Mouse (Mus musculus) splenic B cell, adult 2 months (primary cell): Measurements from ENCODE around the gene Tnfsf13.

Experiments
- DNase-seq: peaks from one replicate; pipeline ENCODE4 v3.0.0-alpha.2; 2011; ENCODE audit warnings: low read depth, low spot score
- H3K27me3 ChIP-seq: 2 replicates; pipeline ENCODE4 v1.6.1; 2012; ENCODE audit warnings: mild to moderate bottlenecking, low read length, moderate library complexity, mixed read lengths; ENCODE audit not compliant: control insufficient read depth, poor library complexity, insufficient read depth, severe bottlenecking
- H3K36me3 ChIP-seq: 2 replicates; pipeline ENCODE4 v1.6.1; 2012; ENCODE audit warnings: mild to moderate bottlenecking, low read length, moderate library complexity, mixed read lengths; ENCODE audit not compliant: control insufficient read depth, poor library complexity, insufficient read depth, severe bottlenecking

Gene Tnfsf13

DNA sequence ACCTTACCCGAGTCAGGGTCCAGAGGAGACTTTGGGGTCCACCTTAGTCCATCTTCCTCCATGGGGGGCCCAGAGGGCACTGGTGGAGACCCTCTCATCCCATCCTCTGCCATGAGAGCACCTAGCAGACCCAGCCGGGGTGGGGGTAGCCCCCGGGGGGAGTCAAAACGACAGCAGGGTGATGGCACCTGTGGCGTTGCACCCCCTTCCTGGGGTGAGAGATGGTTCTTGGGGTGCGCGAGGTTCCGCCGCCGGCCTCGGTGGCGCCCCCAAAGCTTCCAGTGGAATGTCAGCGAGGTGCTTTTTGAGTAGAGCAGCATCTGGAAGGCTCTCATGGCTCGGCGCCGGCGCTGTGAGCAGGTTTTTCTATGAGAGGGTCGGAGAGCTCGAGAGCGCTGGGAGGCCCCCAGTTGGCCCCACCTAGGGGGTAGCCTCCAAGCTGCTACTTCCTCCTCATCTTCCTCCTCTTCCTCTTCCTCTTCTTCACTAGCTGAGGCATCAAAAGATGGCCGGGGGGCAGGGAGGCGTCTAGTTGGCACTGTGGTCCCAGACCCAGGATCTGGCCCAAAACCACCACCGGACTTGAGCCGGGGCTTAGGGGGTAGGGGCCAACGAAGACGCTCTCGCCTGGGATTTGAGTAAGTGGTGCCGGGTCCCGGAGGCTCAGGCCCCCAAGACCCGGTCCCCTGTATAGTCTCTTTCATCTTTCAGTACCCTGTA, 5.3 kb downstream of the Tnfsf13 start:
- H3K27me3 ChIP-seq, result no peaks in the 10 kb centered on the region
- no peak for DNase-seq
- H3K36me3 ChIP-seq, result peaks cover 10% of the 10 kb centered on the region

DNA sequence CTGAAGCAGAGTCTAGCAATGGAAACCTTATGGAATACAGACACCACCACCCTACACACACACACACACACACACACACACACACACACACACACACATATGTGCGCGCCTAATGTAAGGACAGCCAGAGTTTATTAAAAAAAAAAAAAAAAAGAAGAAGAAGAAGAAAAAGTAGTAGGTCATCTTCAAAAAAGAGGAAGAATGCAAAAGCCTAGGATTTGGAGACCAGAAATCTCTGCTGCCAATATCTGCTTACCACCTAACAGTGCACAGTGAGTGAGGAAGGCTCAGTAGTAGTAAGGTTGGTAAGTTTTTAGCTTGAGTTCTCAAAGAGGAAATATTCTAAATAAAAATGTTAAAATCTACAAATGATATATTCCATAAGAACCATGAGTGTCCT, 6.4 kb downstream of the Tnfsf13 start:
- DNase-seq, result no peak
- no peaks in the 10 kb centered on the region for H3K27me3 ChIP-seq

DNA sequence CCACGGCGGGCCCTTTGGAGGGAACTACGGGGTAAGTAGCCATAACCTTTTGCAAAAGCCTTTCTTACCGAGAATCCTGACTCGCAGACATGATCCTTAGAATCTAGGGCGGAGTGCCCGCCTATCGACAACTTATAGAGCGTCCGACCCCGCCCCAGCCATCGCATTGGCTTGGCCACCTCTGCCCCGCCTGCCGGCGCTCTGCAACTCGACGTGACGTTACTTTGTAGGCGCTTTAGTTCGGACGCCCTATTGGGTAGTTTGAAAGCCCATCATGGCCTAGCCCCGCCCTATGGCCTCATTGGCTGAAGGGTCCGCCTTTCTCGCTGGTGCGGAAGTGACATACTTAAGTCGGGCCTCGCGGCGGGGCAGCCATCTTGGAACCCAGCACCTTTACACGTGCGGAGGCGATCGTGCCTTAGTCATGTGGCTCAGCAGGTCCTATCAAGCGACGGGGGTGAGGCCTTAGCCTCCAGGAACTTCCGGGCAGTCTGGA, 13.3 kb downstream of the Tnfsf13 start, which contains the start of gene Eif4a1:
TSS of gene Eif4a1 (minus strand) at position 213 of the 496 bp plus-strand sequence.
- DNase-seq, result peak; percentile 100
- H3K36me3 ChIP-seq, result peaks cover 20% of the 10 kb centered on the region
- no peaks in the 10 kb centered on the region for H3K27me3 ChIP-seq

More for the DNA sequence above, 6.4 kb downstream of the Tnfsf13 start:
- H3K36me3 ChIP-seq, result peaks cover 10% of the 10 kb centered on the region

GRCm38 (mm10) chr11:69671726-69672124, 13.9 kb downstream of the Tnfsf13 start:
- Histone ChIP-seq H3K27me3 (no peaks in the 10 kb centered on the region), H3K36me3 (peaks cover 20% of the 10 kb centered on the region)
- DNase-seq, result no peak

DNA sequence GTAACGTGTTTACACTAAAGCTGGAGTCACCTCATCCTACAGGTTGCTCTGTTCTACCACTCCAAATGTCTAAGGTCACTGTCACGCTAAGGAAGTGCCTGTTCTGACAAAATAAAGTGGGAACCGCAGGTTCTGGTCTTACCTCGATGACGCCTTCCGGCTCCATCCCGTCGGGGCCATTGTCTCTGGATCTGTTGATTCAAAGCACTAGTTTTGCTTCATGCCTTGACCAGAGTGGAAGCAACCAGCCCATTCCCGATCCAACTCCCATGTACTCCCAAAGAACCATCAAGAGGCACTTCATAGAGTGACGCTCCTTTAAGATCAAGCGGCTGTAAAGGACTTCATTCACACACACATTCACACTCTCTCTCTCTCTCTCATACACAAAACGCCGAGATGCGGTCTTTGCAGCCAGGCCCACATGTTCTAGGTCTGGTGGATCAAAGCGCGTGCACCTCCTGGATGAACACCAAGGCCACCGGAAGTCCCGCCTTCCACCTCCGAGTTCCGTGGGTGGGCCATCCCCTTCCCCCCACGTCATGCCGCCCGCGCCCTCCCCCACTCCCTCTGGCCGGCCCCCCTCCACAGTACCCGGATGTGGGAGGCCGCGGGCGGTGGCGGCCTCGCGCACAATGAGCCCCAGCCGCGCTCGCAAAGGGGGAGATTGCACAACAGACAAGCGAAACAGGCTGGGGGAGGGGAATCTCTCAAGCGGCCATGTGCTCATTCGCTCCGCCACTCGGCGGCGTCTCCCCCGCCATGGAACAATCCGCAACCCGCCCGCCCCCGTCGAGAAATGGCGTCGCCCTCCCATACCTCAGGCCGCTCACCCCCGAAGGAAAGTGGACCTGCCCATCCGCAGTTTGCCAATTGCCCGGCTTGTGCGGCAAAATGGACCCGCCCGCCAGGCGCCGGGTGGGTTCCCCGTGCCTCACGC, 14.5 kb downstream of the Tnfsf13 start:
- DNase-seq, result peak; percentile 97
- peaks cover 15% of the 10 kb centered on the region for H3K36me3 ChIP-seq
- no peaks in the 10 kb centered on the region for H3K27me3 ChIP-seq

DNA sequence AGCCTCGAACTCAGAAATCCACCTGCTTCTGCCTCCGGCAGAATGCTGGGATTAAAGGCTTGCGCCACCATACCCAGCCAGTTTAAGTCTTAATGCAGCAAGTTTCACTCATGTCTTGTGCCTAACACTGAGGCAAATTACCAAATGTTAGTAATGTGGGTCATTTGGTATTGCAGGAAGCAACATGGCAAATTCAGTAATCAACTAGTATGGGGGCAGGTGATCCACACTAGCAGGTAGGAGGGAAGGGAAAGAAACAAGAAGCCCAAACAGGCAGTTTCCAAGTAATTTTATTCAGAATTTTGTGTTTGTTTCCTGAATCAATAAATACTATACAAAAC, 18.9 kb downstream of the Tnfsf13 start:
- H3K27me3 ChIP-seq, result no peaks in the 10 kb centered on the region
- no peak for DNase-seq
- H3K36me3 ChIP-seq, result peaks cover 15% of the 10 kb centered on the region

DNA sequence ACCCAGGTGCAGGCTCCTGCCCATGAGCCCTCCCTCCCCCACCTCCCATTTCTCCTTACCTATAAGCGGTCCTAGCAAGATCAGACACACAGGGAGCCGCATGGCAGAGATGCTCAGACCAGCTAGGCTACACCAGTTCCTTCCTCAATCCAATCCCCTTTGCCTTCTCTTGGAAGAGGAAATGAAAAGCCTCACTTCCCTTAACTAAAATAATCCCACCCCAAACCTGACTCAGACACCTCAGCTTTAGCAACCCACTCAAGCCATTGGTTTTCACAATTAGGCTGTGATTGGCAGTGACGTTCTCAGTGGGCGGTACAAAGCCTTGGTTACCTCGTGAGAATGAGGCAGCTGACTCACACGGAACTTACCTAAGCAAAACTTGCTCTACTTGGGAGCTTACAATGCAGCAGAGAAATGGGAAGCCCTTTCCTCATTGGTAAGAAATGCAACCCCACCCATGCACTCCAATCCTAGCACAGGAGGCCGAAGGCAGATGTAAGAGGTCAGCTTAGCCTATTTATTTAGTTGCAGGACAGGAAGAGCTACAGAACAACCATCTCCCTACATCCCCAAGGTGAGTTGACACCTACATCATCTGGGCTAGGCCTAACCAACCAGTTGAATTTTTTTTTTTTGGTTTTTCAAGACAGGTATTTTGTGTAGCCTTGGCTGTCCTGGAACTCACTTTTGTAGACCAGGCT, 19.5 kb downstream of the Tnfsf13 start, which contains the start of gene Cd68:
TSS of gene Cd68 (minus strand) at position 193 of the 704 bp plus-strand sequence.
- peaks cover 15% of the 10 kb centered on the region for H3K36me3 ChIP-seq
- H3K27me3 ChIP-seq, result no peaks in the 10 kb centered on the region
- DNase-seq, result peak; percentile 91

- Histone ChIP-seq H3K27me3 (no peaks in the 10 kb centered on the region), H3K36me3 (peaks cover 15% of the 10 kb centered on the region)
- no peak for DNase-seq
Measured at GRCm38 (mm10) chr11:69665457-69665960, 20.1 kb downstream of the Tnfsf13 start.

- DNase-seq, result no peak
- peaks cover 15% of the 10 kb centered on the region for H3K36me3 ChIP-seq
- no peaks in the 10 kb centered on the region for H3K27me3 ChIP-seq
Measured at GRCm38 (mm10) chr11:69664841-69665240, 20.7 kb downstream of the Tnfsf13 start.

DNA sequence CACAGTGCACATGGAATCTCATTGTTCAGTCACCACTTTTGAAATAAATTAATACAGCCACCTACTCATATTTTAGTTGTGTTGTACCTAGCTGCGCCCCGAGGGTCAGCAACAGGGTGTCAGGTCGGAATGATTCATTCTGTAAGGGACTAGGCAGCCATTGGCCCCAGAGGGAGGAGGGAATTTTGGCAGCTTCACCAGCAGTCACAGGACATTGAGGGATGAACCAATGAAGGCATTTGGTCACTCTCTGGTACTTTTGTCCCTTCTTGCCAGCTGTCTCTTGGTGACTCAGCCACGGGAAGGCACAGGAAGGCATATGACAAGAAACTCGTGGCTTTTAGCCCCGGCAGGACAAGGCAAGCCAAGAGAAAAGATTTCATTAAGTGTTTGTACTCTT, 21.8 kb downstream of the Tnfsf13 start:
- Histone ChIP-seq H3K36me3 (peaks cover 10% of the 10 kb centered on the region; the same call in 1 of the 2 replicates), H3K27me3 (no peaks in the 10 kb centered on the region)
- DNase-seq, result no peak

GRCm38 (mm10) chr11:69662967-69663671, 22.5 kb downstream of the Tnfsf13 start:
- Histone ChIP-seq H3K27me3 (no peaks in the 10 kb centered on the region), H3K36me3 (peaks cover 10% of the 10 kb centered on the region; the same call in 1 of the 2 replicates)
- DNase-seq, result no peak

GRCm38 (mm10) chr11:69662213-69662966, 23.2 kb downstream of the Tnfsf13 start, which contains the start of gene Mpdu1:
TSS of gene Mpdu1 (minus strand) at chr11:69662642.
- no peaks in the 10 kb centered on the region for H3K27me3 ChIP-seq
- peak; percentile 97 for DNase-seq
- peaks cover 4% of the 10 kb centered on the region; the same call in 1 of the 2 replicates for H3K36me3 ChIP-seq

GRCm38 (mm10) chr11:69661221-69661881, 24.2 kb downstream of the Tnfsf13 start:
- Histone ChIP-seq H3K27me3 (no peaks in the 10 kb centered on the region), H3K36me3 (0 out of 2 replicates have a peak, but pooled peaks cover 4% of the 10 kb centered on the region)
- DNase-seq, result no peak
